Mouse (Mus musculus) forebrain, postnatal 0 days (tissue): ENCODE data around the gene Tnnt3. TPM values are rescaled to one million over a fixed set of nuclear protein-coding genes. Genes with fewer than 3 reads are reported as not detected.
A peak's percentile ranks its signal among the peaks of the same experiment; 100 is the strongest.

Experiments
- ATAC-seq: fragments of 200-750 bp; cut with Nextera tagmentation; 2 replicates; pipeline ENCODE4 v1.8.0; 2017; ENCODE audit warnings: mild to moderate bottlenecking, moderate library complexity
- DNase-seq: peaks from one replicate; pipeline ENCODE4 v3.0.0-alpha.2; 2015
- H3K27ac ChIP-seq: fragments of 300-500 bp; sonication (generic); 2 replicates; pipeline ENCODE4 v1.5.1; 2014; ENCODE audit warnings: low read depth, mild to moderate bottlenecking, antibody characterized with exemption, low read length, moderate library complexity, mixed read lengths
- H3K27me3 ChIP-seq: fragments of 300-500 bp; sonication (generic); 2 replicates; pipeline ENCODE4 v1.6.1; 2014; ENCODE audit warnings: mild to moderate bottlenecking, low read length, mixed read lengths; ENCODE audit not compliant: insufficient read depth
- H3K36me3 ChIP-seq: fragments of 300-500 bp; sonication (generic); 2 replicates; pipeline ENCODE4 v1.6.1; 2014; ENCODE audit warnings: mild to moderate bottlenecking, moderate library complexity; ENCODE audit not compliant: insufficient read depth
- H3K4me1 ChIP-seq: fragments of 300-500 bp; sonication (generic); 2 replicates; pipeline ENCODE4 v1.6.1; 2014; ENCODE audit warnings: antibody characterized with exemption; ENCODE audit not compliant: insufficient read depth
- H3K4me2 ChIP-seq: fragments of 300-500 bp; sonication (generic); 2 replicates; pipeline ENCODE4 v1.6.1; 2014; ENCODE audit warnings: low read depth, mild to moderate bottlenecking, moderate library complexity
- H3K4me3 ChIP-seq: fragments of 300-500 bp; sonication (generic); 2 replicates; pipeline ENCODE4 v1.5.1; 2014; ENCODE audit warnings: low read depth, low read length, mixed read lengths
- H3K9ac ChIP-seq: fragments of 300-500 bp; sonication (generic); 2 replicates; pipeline ENCODE4 v1.6.1; 2014; ENCODE audit warnings: mild to moderate bottlenecking
- H3K9me3 ChIP-seq: fragments of 300-500 bp; sonication (generic); 2 replicates; pipeline ENCODE4 v1.6.1; 2016; ENCODE audit warnings: low read length
- CTCF ChIP-seq: sonication (generic); IDR thresholded peaks from 2 replicates; pipeline ENCODE4 v1.5.1; 2016; ENCODE audit warnings: antibody characterized with exemption, control low read depth, low read depth
- WGBS: fragments of 180-500 bp; shearing (Covaris S2); extraction: QIAGEN DNeasy Blood & Tissue Kit; methylation state at CpG from one replicate; pipeline ENCODE4 v1.1.7; 2014; 5-methylcytosine and 5-hydroxymethylcytosine counted together
- polyA plus RNA-seq: library from polyadenylated mRNA; unstranded; fragments of >200 nt; fragmentation: Nextera tagmentation; extraction: Ambion mirVana; gene quantifications from 2 replicates; pipeline ENCODE4 v1.2.1, GENCODE M21; 2015
- total RNA-seq: library from RNA; depleted of rRNA; stranded (reverse); fragments of >200 nt; gene quantifications from 2 replicates; pipeline ENCODE4 v1.2.3, GENCODE M21; 2014

Gene Tnnt3
- total and polyA plus RNA-seq, 2 experiments from 2014 or later, result 1.4 to 1.6 TPM

DNA sequence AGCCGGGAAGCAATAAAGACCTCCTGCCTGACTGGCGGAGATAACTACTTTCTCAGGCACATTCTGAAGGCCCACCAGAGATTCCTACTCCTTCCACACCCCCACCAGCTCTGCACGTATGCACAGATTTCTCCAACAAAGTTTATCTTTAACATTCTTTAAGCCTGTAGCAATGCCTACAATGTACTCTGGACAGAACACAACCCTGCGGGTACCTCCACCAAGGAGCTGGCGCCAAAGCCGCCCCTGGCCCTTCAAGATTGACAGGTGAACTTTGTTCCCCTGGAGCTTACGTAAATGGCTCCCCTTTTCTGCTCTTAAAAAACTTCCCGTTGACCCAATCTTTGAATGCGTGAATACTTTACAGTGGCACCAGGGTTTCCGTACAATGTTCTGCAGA, 30.7 kb downstream of the Tnnt3 start:
- no peak overlapping the region for H3K9ac ChIP-seq
- WGBS, result 65% methylated on average over 10 of the region's 10 CpGs

DNA sequence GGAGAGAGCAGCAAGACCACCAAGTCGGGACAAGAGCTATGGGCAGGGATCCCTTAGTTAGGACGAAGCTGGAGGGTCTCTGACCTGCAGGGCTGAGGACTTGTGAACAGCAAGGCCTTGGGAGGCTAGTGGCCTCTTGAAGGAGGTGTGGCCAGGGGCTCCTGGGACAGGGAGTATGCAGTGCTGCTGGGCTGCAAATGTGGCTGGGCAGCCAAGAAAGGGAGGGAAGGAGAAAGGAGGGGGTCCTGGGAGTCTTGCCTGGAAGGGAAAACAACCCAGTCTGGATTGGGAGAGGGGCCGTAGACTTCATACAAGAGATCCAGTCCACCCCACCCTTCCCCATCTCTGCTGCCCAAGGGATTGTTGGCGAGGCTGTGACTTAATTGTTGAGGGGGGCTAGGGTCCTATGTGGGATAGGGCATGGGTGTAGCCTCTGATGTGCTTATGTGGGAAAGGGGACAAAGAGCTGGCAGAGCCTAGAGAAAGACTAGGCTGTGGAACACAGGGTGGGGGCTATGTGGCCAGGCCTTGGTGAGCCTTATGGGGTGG, 33.4 kb downstream of the Tnnt3 start:
- H3K4me1 ChIP-seq, result 0 out of 2 replicates have a peak, but pooled peaks cover 4% of the 10 kb centered on the region
- 85% methylated on average over 4 of the region's 4 CpGs for WGBS
- no peaks in the 10 kb centered on the region; the same call in 1 of the 2 replicates for H3K27me3 ChIP-seq
- no peaks in the 10 kb centered on the region for H3K9me3 ChIP-seq
- H3K4me2 ChIP-seq, result no peak overlapping the region
- ATAC-seq (no peak; the same call in 1 of the 2 replicates), DNase-seq (no peak)
- H3K4me3 ChIP-seq, result no peak overlapping the region
- TF ChIP-seq CTCF, result no peak
- H3K9ac ChIP-seq, result no peak overlapping the region
- H3K27ac ChIP-seq, result no peak overlapping the region
- H3K36me3 ChIP-seq, result peaks cover 5% of the 10 kb centered on the region; the same call in 1 of the 2 replicates

More for the DNA sequence above, 30.7 kb downstream of the Tnnt3 start:
- Histone ChIP-seq H3K4me3 (no peak overlapping the region), H3K9me3 (no peaks in the 10 kb centered on the region), H3K27me3 (no peaks in the 10 kb centered on the region; the same call in 1 of the 2 replicates), H3K27ac (no peak overlapping the region), H3K36me3 (no peaks in the 10 kb centered on the region), H3K4me2 (no peak overlapping the region), H3K4me1 (0 out of 2 replicates have a peak, but pooled peaks cover 4% of the 10 kb centered on the region)
- TF ChIP-seq CTCF, result no peak
- DNase-seq (no peak), ATAC-seq (no peak)

DNA sequence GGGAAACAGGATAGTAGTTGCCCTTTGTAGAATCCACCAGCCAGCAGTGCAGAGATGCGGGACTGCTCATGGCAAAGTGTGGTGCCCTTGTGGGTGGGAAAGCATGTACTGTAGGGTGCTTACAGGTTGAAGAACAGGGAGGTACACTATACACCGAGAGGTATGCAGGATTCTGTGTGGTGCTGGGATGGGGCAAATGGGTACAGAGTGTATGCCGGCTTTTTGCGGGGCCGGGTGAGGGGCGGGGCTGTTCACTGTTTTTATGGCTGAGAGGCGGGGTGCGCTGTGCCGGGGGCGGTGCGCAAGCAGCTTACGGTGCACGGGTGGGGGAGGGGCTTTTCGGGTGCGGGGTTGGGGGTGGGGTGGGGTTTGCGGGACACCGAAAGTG, 34.0 kb downstream of the Tnnt3 start, which contains the start of gene Mrpl23:
Mrpl23 (plus strand) TSS at position 16 of the 388 bp plus-strand sequence.
- TF ChIP-seq CTCF, result no peak
- peak within 1 kb of the TSS; percentile 55 for H3K4me3 ChIP-seq
- H3K4me2 ChIP-seq, result peak within 1 kb of the TSS; percentile 58
- H3K27me3 ChIP-seq, result no peaks in the 10 kb centered on the region; the same call in 1 of the 2 replicates
- H3K4me1 ChIP-seq, result 0 out of 2 replicates have a peak, but pooled peaks cover 4% of the 10 kb centered on the region
- H3K9ac ChIP-seq, result peak within 1 kb of the TSS; percentile 71
- H3K27ac ChIP-seq, result peak within 1 kb of the TSS; percentile 47
- ATAC-seq, result peak; percentile 71
- peaks cover 10% of the 10 kb centered on the region for H3K36me3 ChIP-seq
- H3K9me3 ChIP-seq, result no peaks in the 10 kb centered on the region
- no peak for DNase-seq
- WGBS, result 7% methylated on average over 17 of the region's 17 CpGs

DNA sequence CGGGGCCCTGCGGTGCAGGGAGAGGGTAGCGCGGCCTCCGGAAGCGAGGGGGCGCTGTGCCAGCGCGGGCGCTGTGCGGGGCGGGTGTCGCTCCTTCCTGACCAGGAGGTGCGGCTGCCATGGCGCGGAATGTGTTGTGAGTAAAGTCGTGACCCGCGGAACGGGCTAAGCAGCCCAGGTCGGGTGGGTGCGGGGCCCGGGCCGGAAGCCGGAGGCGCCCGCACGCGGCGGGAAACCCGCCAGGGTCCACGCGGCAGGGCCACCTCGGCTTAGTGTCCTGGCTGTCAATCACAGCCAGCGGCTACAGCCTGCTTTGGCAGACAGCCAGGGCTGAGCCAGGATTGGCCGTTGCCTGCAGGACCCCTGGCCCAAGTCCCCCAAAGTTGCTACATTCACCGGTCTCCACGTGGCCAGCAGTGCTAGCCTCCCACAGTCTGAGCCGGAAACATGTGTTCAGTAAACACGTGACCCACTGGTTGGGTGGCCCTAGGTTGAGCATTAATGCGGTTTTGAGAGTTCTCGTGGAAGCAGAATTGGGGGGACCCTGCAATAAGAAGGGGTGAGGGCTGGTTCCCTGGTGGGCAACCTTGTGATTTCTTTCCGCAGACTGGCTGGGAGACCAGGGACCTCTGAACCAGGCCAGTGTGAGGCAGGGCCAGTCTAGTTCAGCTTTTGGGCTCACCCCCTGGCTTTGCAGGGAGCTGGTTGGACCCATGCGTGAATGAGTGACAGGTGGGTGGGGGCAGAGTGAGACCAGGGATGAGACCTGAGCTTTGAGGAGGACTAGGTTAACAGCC, 34.6 kb downstream of the Tnnt3 start:
- Histone ChIP-seq H3K4me2 (peak overlapping the region; percentile 58), H3K36me3 (peaks cover 10% of the 10 kb centered on the region), H3K9ac (peak overlapping the region; percentile 71), H3K27ac (peak overlapping the region; percentile 47), H3K27me3 (no peaks in the 10 kb centered on the region; the same call in 1 of the 2 replicates), H3K4me3 (peak overlapping the region; percentile 55), H3K9me3 (no peaks in the 10 kb centered on the region), H3K4me1 (0 out of 2 replicates have a peak, but pooled peaks cover 4% of the 10 kb centered on the region)
- ATAC-seq (peak; percentile 96), DNase-seq (peak; percentile 94)
- peak; percentile 88 for TF ChIP-seq CTCF
- 3% methylated on average over 44 of the region's 44 CpGs for WGBS

DNA sequence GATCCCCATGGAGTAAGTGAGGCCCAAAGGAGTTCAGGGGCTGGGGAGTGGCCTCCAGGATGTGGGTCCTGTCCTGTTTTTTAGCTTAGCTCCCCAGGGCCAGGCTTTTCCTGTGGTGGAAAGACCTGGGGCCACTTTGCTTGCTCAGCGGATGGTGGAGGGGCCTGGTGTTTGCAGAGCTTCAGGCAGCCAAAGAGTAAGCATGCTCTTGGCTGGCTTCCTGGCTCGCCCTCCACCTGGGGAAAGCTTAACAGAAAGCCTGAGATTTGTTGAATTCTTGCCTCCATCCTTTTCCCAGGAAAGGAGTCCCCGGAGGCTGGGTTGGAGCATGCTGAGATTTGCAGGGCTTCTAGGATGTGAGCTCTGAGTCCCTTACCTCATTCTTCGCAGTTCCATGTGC, 36.5 kb downstream of the Tnnt3 start:
- Histone ChIP-seq H3K9me3 (no peaks in the 10 kb centered on the region), H3K4me2 (no peak overlapping the region), H3K4me3 (no peak overlapping the region), H3K27me3 (no peaks in the 10 kb centered on the region; the same call in 1 of the 2 replicates), H3K36me3 (peaks cover 12% of the 10 kb centered on the region), H3K4me1 (0 out of 2 replicates have a peak, but pooled peaks cover 4% of the 10 kb centered on the region), H3K27ac (no peak overlapping the region), H3K9ac (no peak overlapping the region)
- no peak for TF ChIP-seq CTCF
- WGBS, result 91% methylated on average over 4 of the region's 4 CpGs
- DNase-seq (no peak), ATAC-seq (no peak)

DNA sequence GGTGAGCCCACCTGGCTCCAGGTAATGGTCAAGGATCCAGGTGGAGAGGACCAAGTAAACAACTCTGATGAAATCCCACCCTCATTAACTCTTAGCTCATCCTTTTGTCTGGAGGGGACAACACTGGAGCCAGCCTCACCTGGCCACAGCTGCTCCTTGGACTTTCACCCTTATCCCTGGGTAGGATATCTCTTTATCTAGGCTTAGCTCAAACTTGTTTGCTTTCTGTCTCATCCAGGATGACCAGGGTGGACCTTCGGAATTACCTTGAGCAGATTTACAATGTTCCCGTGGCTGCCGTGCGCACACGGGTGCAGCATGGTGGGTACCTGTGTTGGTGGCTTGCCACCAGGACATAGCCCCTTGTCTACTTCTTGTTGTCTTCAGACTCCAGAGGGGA, 37.2 kb downstream of the Tnnt3 start:
- H3K4me2 ChIP-seq, result no peak overlapping the region
- TF ChIP-seq CTCF, result no peak
- no peaks in the 10 kb centered on the region; the same call in 1 of the 2 replicates for H3K27me3 ChIP-seq
- H3K4me1 ChIP-seq, result 0 out of 2 replicates have a peak, but pooled peaks cover 4% of the 10 kb centered on the region
- H3K4me3 ChIP-seq, result no peak overlapping the region
- DNase-seq (no peak), ATAC-seq (no peak)
- peaks cover 16% of the 10 kb centered on the region for H3K36me3 ChIP-seq
- H3K27ac ChIP-seq, result no peak overlapping the region
- H3K9me3 ChIP-seq, result no peaks in the 10 kb centered on the region
- 97% methylated on average over 5 of the region's 5 CpGs for WGBS
- no peak overlapping the region for H3K9ac ChIP-seq

DNA sequence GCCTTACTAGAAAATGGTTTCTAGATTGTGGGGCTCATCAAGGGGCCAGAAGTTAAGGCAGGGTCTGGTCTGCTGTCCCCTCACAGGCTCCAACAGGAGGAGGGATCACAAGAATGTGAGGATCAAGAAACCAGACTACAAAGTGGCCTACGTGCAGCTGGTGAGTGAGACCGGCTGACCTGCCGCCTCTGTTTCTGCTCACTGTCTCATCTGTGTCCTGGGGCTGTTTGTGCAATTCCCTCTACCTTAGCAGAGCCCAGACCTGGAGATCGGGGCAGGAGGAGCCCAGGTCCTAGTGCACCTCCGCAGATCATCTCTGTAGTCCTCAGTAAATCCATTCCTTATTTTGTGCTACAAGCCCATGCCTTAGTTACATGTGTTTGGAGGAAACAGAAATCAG, 38.5 kb downstream of the Tnnt3 start:
- no peak overlapping the region for H3K4me2 ChIP-seq
- peaks cover 27% of the 10 kb centered on the region for H3K36me3 ChIP-seq
- DNase-seq (no peak), ATAC-seq (no peak)
- 70% methylated on average over 5 of the region's 5 CpGs for WGBS
- no peak overlapping the region for H3K4me3 ChIP-seq
- no peaks in the 10 kb centered on the region for H3K27me3 ChIP-seq
- 0 out of 2 replicates have a peak, but pooled peaks cover 4% of the 10 kb centered on the region for H3K4me1 ChIP-seq
- H3K9me3 ChIP-seq, result no peaks in the 10 kb centered on the region
- TF ChIP-seq CTCF, result no peak
- H3K9ac ChIP-seq, result no peak overlapping the region
- H3K27ac ChIP-seq, result no peak overlapping the region
